Mouse (Mus musculus) neutrophil, adult 5-6 weeks (primary cell): ENCODE measurements around the gene Aldh1a3. TPM values are rescaled to one million over a fixed set of nuclear protein-coding genes. Genes with fewer than 3 reads are reported as not detected.

Experiments used
- ATAC-seq: fragments of 151-379, 151-347 bp; 2 replicates; pipeline ENCODE4 v1.8.0; 2017; ENCODE audit warnings: mild to moderate bottlenecking, moderate TSS enrichment; ENCODE audit not compliant: insufficient number of reproducible peaks, poor library complexity, low FRiP score, severe bottlenecking; ENCODE audit errors: extremely low read depth
- total RNA-seq: library from RNA; stranded (forward); fragments of 200-1000 nt; gene quantifications from 2 replicates; pipeline ENCODE4 v1.2.3, GENCODE M21; 2017

Gene Aldh1a3
- total RNA-seq, 1 experiment from 2014 or later: not detected

DNA sequence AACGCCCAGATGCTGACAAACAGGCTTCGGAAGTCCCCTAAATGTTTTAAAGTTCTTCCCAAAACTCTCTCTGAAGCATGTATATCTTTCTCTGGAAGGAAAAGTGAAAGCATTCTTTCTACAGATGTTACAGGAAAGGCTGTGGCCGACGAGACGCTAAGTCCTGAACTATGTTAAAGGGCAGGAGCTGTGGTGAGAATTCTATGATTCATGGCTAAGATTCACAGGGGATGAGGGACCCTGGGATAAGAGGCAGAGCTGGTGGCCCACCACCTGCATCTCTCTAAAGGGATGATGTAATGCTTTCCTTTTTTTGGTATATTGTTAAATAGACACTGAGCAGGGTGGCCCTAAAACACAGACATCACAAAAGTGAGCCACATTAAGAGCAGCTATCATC is 84.0 kb downstream of the Aldh1a3 start:
- ATAC-seq: no peak

DNA sequence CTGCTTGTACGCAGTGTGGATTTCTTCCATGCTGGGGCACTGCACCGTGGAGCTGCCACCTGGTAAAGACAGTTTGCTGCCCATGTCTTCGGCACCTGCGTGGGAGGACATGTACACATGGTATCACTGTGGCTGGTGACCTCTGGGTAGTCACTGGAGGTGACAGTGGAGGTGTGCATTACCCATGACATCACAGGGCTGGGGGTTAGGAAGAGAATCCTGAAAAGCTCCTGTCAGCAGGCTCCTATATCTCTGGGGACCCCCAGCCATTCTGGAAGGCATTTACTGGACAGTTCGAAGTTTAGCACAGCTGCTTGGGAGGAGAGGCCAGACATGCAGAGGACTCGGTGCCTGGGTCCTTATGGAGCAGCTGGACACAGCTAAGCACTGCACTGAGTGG is 84.5 kb downstream of the Aldh1a3 start:
- ATAC-seq: no peak

DNA sequence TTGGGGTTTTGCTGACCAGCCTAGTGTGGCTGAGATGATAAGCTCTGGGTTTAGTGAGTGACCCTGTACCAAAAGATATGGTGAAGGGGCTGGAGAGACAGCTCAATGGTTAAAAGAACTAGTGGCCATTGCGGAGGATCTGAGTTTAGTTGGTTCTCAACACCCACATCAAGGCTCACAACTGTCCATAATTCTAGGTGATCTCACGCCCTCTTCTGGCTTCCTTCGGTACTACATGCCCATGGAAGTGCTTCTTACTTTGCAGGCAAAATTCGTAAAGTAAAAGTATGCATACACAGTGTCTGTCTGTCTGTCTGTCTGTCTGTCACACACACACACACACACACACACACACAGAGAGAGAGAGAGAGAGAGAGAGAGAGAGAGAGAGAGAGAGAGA is 85.0 kb downstream of the Aldh1a3 start:
- ATAC-seq: peak; percentile 31; the same call in 1 of the 2 replicates

Other genes with a start within 250 kb of the Aldh1a3 start
- not detected in 2 replicates for gene Gm10974, start 61.6 kb downstream of the Aldh1a3 start, total RNA-seq
- gene Lrrk1, start 39.2 kb downstream of the Aldh1a3 start, total RNA-seq: 24.3 and 24.6 TPM in 2 replicates